Mouse (Mus musculus) midbrain, embryonic 14.5 days (tissue): ENCODE results near the gene C1rl. TPM values are rescaled to one million over a fixed set of nuclear protein-coding genes. Genes with fewer than 3 reads are reported as not detected.

Experiments used
- ATAC-seq: fragments of 200-750 bp; cut with Nextera tagmentation; 2 replicates; pipeline ENCODE4 v1.8.0; 2017; ENCODE audit warnings: moderate number of reproducible peaks, moderate library complexity; ENCODE audit not compliant: low FRiP score, low TSS enrichment
- DNase-seq: peaks from one replicate; pipeline ENCODE4 v3.0.0-alpha.2; 2015
- H3K27ac ChIP-seq: fragments of 300-500 bp; sonication (generic); replicated peaks from 2 replicates; pipeline ENCODE4 v1.5.1; 2014; ENCODE audit warnings: mild to moderate bottlenecking, low read depth, low read length, moderate library complexity
- H3K27me3 ChIP-seq: fragments of 300-500 bp; sonication (generic); 2 replicates; pipeline ENCODE4 v1.6.1; 2014; ENCODE audit warnings: low read length, control low read depth, mixed read lengths; ENCODE audit not compliant: control insufficient read depth, insufficient read depth
- H3K36me3 ChIP-seq: fragments of 300-500 bp; sonication (generic); 2 replicates; pipeline ENCODE4 v1.6.1; 2014; ENCODE audit warnings: low read length, control low read depth; ENCODE audit not compliant: control insufficient read depth, insufficient read depth
- H3K4me1 ChIP-seq: fragments of 300-500 bp; sonication (generic); 2 replicates; pipeline ENCODE4 v1.6.1; 2014; ENCODE audit warnings: mild to moderate bottlenecking, antibody characterized with exemption, low read length, control low read depth; ENCODE audit not compliant: control insufficient read depth, insufficient read depth
- H3K4me2 ChIP-seq: fragments of 300-500 bp; sonication (generic); 2 replicates; pipeline ENCODE4 v1.6.1; 2014; ENCODE audit warnings: mild to moderate bottlenecking, low read length, moderate library complexity
- H3K4me3 ChIP-seq: fragments of 300-500 bp; sonication (generic); replicated peaks from 2 replicates; pipeline ENCODE4 v1.5.1; 2014; ENCODE audit warnings: low read depth, low read length
- H3K9ac ChIP-seq: fragments of 300-500 bp; sonication (generic); replicated peaks from 2 replicates; pipeline ENCODE4 v1.6.1; 2014; ENCODE audit warnings: mild to moderate bottlenecking, low read length, moderate library complexity
- H3K9me3 ChIP-seq: fragments of 300-500 bp; sonication (generic); 2 replicates; pipeline ENCODE4 v1.6.1; 2016; ENCODE audit warnings: low read length, control low read depth, mixed read lengths; ENCODE audit not compliant: control insufficient read depth
- WGBS: fragments of 180-500 bp; shearing (Covaris S2); extraction: QIAGEN DNeasy Blood & Tissue Kit; methylation state at CpG from one replicate; pipeline ENCODE4 v1.1.7; 2014; 5-methylcytosine and 5-hydroxymethylcytosine counted together
- polyA plus RNA-seq: library from polyadenylated mRNA; unstranded; fragments of >200 nt; fragmentation: Nextera tagmentation; extraction: Ambion mirVana; gene quantifications from 2 replicates; pipeline ENCODE4 v1.2.1, GENCODE M21; 2014

The C1rl gene
- polyA plus RNA-seq, 1 experiment from 2014 or later = 0.09 TPM

DNA sequence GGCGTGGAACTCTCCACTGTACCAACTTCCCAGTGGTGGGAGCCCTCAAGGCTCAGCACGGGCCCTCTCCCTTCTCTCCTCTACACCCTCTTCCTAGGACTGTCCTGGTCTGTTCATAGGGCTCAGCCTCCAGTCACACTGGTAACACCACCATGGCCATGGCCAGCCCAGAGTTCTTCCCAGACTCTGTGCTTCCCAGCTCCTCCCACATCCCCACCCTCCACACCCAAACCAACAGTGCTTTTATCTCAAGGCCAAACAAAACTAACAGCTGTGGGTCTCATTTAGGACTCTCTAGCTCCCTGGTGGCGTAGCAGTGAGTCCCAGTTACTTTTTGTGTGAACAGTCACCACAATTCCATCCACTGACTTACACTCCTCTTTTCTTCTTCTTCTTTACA, 40.9 kb upstream of the C1rl start:
- no peaks in the 10 kb centered on the region for H3K9me3 ChIP-seq
- 82% methylated on average over 3 of the region's 3 CpGs for WGBS

GRCm38 (mm10) chr6:124453756-124454155, 39.2 kb upstream of the C1rl start:
- no peak for DNase-seq
- Histone ChIP-seq H3K27ac (no peak overlapping the region), H3K36me3 (peaks cover 47% of the 10 kb centered on the region), H3K4me2 (no peak overlapping the region), H3K4me3 (no peak overlapping the region), H3K9ac (no peak overlapping the region), H3K9me3 (no peaks in the 10 kb centered on the region), H3K4me1 (no peaks in the 10 kb centered on the region), H3K27me3 (no peaks in the 10 kb centered on the region)
- WGBS = 46% methylated on average over 4 of the region's 4 CpGs
- ATAC-seq = no peak

More for the DNA sequence above, 40.9 kb upstream of the C1rl start:
- no peak overlapping the region for H3K4me2 ChIP-seq
- no peak overlapping the region for H3K9ac ChIP-seq
- ATAC-seq = no peak
- DNase-seq = no peak
- H3K27ac ChIP-seq = no peak overlapping the region
- no peaks in the 10 kb centered on the region for H3K4me1 ChIP-seq
- no peaks in the 10 kb centered on the region for H3K27me3 ChIP-seq
- no peak overlapping the region for H3K4me3 ChIP-seq
- peaks cover 42% of the 10 kb centered on the region for H3K36me3 ChIP-seq

DNA sequence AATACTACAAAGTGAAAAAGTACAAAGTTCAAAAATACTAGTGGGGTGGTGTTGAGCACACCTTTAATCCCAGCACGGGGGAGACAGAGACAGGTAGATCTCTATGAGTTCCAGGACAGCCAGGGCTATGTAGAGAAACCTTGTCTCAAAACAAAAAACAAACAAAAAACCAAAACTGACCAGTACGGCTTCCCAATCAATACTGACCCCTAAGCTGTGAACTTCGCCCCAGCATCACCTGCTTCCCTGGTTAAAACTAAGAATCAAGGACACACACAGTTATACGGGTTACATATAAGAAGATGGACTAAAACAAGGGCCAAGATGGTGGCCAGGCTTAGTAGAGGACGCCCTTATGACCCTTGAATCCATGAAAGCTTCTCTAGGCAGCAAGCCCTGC, 36.7 kb upstream of the C1rl start:
- Histone ChIP-seq H3K4me1 (no peaks in the 10 kb centered on the region), H3K4me3 (no peak overlapping the region), H3K9ac (no peak overlapping the region), H3K27ac (no peak overlapping the region), H3K36me3 (peaks cover 46% of the 10 kb centered on the region), H3K4me2 (no peak overlapping the region), H3K9me3 (no peaks in the 10 kb centered on the region), H3K27me3 (no peaks in the 10 kb centered on the region)
- 95% methylated on average over 5 of the region's 5 CpGs for WGBS
- no peak for ATAC-seq
- DNase-seq = no peak

- H3K4me1 ChIP-seq = peaks cover 4% of the 10 kb centered on the region
- peaks cover 47% of the 10 kb centered on the region for H3K36me3 ChIP-seq
- WGBS = 92% methylated on average over 5 of the region's 5 CpGs
Observed at GRCm38 (mm10) chr6:124457827-124458226, 35.1 kb upstream of the C1rl start.

DNA sequence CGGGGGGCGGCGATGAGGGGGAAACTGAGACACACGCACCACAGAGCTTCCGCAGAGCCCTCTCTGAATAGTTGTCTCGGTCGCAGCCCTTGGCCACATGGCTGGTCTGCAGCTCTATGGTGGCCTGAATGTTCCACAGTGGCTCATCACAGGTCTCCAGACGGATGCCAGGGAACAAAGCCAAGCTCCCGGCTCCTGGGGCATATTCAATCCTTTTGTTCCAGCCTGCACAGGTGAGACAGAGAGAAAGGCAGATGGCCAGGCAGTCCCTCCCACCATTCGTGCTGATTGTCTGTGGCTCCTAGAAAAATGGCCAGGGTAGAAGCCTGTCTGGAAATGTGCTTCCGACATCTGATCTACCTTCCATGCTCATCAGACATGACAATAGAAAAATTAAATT, 34.4 kb upstream of the C1rl start:
- Histone ChIP-seq H3K4me2 (no peak overlapping the region), H3K27ac (no peak overlapping the region), H3K4me1 (peaks cover 11% of the 10 kb centered on the region), H3K27me3 (no peaks in the 10 kb centered on the region), H3K9me3 (no peaks in the 10 kb centered on the region), H3K9ac (no peak overlapping the region), H3K4me3 (no peak overlapping the region), H3K36me3 (peaks cover 42% of the 10 kb centered on the region)
- WGBS = 87% methylated on average over 11 of the region's 11 CpGs
- ATAC-seq (no peak), DNase-seq (no peak)

More at GRCm38 (mm10) chr6:124457827-124458226, 35.1 kb upstream of the C1rl start:
- Histone ChIP-seq H3K4me3 (no peak overlapping the region), H3K9ac (no peak overlapping the region), H3K4me2 (no peak overlapping the region), H3K27ac (no peak overlapping the region), H3K27me3 (no peaks in the 10 kb centered on the region), H3K9me3 (no peaks in the 10 kb centered on the region)
- DNase-seq (no peak), ATAC-seq (no peak)

- H3K27ac ChIP-seq = no peak overlapping the region
- whole genome bisulfite sequencing = 85% methylated on average over 4 of the region's 4 CpGs
- H3K36me3 ChIP-seq = peaks cover 42% of the 10 kb centered on the region
- no peaks in the 10 kb centered on the region for H3K9me3 ChIP-seq
- ATAC-seq (no peak), DNase-seq (no peak)
- H3K4me1 ChIP-seq = peaks cover 11% of the 10 kb centered on the region
- H3K4me3 ChIP-seq = no peak overlapping the region
- H3K4me2 ChIP-seq = no peak overlapping the region
- H3K27me3 ChIP-seq = no peaks in the 10 kb centered on the region
- no peak overlapping the region for H3K9ac ChIP-seq
Observed at GRCm38 (mm10) chr6:124459388-124459787, 33.5 kb upstream of the C1rl start.

GRCm38 (mm10) chr6:124463881-124464291, 29.0 kb upstream of the C1rl start:
- peaks cover 16% of the 10 kb centered on the region for H3K4me1 ChIP-seq
- ATAC-seq (peak; percentile 40), DNase-seq (peak; percentile 61)
- 20% methylated on average over 8 of the region's 8 CpGs for WGBS
- H3K9ac ChIP-seq = peak overlapping the region; percentile 81
- peak overlapping the region; percentile 78 for H3K4me2 ChIP-seq
- H3K9me3 ChIP-seq = no peaks in the 10 kb centered on the region
- H3K36me3 ChIP-seq = peaks cover 19% of the 10 kb centered on the region; the same call in 1 of the 2 replicates
- peak overlapping the region; percentile 89 for H3K27ac ChIP-seq
- peak overlapping the region; percentile 67 for H3K4me3 ChIP-seq
- H3K27me3 ChIP-seq = no peaks in the 10 kb centered on the region

DNA sequence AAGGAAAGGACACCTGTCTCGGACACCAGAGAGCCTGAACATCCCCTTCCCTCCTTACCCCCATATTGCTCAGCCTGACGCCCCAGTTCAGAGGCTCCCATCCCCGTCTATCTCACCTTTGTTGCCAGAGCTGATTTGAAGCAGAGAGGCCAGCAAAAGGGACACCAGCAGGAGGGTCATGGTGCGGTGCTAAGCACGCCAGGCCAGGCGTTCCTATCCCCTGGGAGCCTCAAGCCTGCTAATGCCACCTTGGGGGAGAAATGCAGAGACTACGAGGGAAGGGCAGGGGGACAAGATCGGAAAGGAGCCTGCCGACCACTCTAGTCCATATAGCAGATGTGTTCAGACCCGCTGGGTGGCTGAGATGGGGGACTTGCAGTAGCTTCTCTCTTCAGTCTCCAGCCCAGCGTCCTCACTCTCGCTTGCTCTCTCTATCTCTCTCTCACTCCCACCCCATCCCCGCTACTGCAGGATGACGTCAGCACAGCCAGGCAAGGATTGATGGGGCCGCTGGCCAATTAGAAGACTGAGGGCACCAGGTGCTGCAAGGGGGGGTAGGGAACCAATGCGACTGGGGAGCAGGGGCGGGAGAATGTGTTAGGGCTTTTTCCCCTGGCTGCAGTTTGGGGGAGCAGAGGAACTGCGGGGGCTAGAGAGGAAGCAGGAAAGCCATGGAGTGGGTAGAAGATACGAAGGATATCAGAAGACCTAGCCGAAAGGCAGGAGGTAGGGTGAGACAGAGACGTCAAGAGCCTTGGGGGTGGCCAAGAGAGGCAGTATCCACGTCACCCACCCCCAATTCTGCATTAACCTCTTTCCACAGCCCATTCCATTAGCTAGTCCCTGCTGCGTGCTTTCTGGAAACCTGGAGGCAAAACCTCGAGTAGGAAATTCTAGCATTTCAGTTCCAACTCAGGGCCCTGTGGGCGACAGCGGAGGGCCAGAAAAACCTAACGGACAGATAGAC, 28.3 kb upstream of the C1rl start, which contains the start of gene Clstn3:
Gene Clstn3 (minus strand): TSS at position 490 of the 967 bp plus-strand sequence.
- peak; percentile 97 for DNase-seq
- Histone ChIP-seq H3K4me1 (peaks cover 16% of the 10 kb centered on the region), H3K9me3 (no peaks in the 10 kb centered on the region), H3K9ac (peak within 1 kb of the TSS; percentile 81), H3K4me2 (peak within 1 kb of the TSS; percentile 78), H3K4me3 (peak within 1 kb of the TSS; percentile 67), H3K27me3 (no peaks in the 10 kb centered on the region), H3K36me3 (peaks cover 15% of the 10 kb centered on the region; the same call in 1 of the 2 replicates), H3K27ac (peak within 1 kb of the TSS; percentile 89)
- ATAC-seq = peak; percentile 97
- WGBS = 5% methylated on average over 27 of the region's 27 CpGs
